Mouse (Mus musculus) kidney, adult 10 weeks (tissue): ENCODE data around the gene Abca4. TPM values are rescaled to one million over a fixed set of nuclear protein-coding genes. Genes with fewer than 3 reads are reported as not detected.

Experiments
- polyA plus RNA-seq: library from polyadenylated mRNA; stranded (reverse); fragments of 350-450 nt; fragmentation: Illumina TruSeq; extraction: RNeasy Lipid Tissue Mini Kit (QIAGEN cat#74804); gene quantifications from one replicate; pipeline ENCODE4 v1.2.3, GENCODE M21; 2014; ENCODE audit warnings: low read depth, low replicate concordance

Gene Abca4
- polyA plus RNA-seq: 3.3 TPM

GRCm38 (mm10) chr3:122043799-122044547, at the start of gene Abca4:
TSS of gene Abca4 (plus strand) at chr3:122044443.

Other genes with a start within 250 kb of the Abca4 start
- gene Abcd3, start 229.1 kb upstream of the Abca4 start, polyA plus RNA-seq: 654 TPM
- gene Arhgap29, start 91.9 kb upstream of the Abca4 start, polyA plus RNA-seq: 156 TPM
- gene Gclm, start 201.1 kb downstream of the Abca4 start, polyA plus RNA-seq: 700 TPM
- 110 TPM for gene Dnttip2, start 229.9 kb downstream of the Abca4 start, polyA plus RNA-seq
- 11.1 TPM for gene Bcar3, start 249.7 kb downstream of the Abca4 start, polyA plus RNA-seq